Mouse (Mus musculus) MEL (cell line): ENCODE data around the gene Nr4a1.

Experiments
- CTCF ChIP-seq, 3 experiments: IDR thresholded peaks in 2 of 3; conservative IDR thresholded peaks in 1 of 3; 2 replicates each; pipeline ENCODE4 v1.5.1; 2011 to 2012; ENCODE audit warnings: low read length in 3 of 3, low read depth in 2 of 3, mild to moderate bottlenecking in 2 of 3, improper control_type of control experiment in 1 of 3, inconsistent platforms in 1 of 3, mixed read lengths in 1 of 3, moderate library complexity in 1 of 3; ENCODE audit not compliant: control insufficient read depth in 1 of 3, insufficient read depth in 1 of 3, poor library complexity in 1 of 3, severe bottlenecking in 1 of 3
- ETS1 ChIP-seq: IDR thresholded peaks from 2 replicates; pipeline ENCODE4 v1.6.1; 2012; ENCODE audit warnings: low read depth, mild to moderate bottlenecking, inconsistent platforms, low read length, improper control_type of control experiment, moderate library complexity
- GABPA ChIP-seq: IDR thresholded peaks from 2 replicates; pipeline ENCODE4 v1.6.1; 2012; ENCODE audit warnings: low read depth, mild to moderate bottlenecking, inconsistent platforms, low read length, improper control_type of control experiment, moderate library complexity
- GATA1 ChIP-seq: IDR thresholded peaks from 2 replicates; pipeline ENCODE4 v1.6.1; 2011; ENCODE audit warnings: low read depth, low read length, improper control_type of control experiment
- MAX ChIP-seq: IDR thresholded peaks from 2 replicates; pipeline ENCODE4 v1.6.1; 2011; ENCODE audit warnings: low read length, improper control_type of control experiment
- NELFE ChIP-seq: IDR thresholded peaks from 2 replicates; pipeline ENCODE4 v1.6.1; 2011; ENCODE audit warnings: low read depth, low read length, improper control_type of control experiment
- NRF1 ChIP-seq: IDR thresholded peaks from 2 replicates; pipeline ENCODE4 v1.6.1; 2014; ENCODE audit warnings: low read depth, mild to moderate bottlenecking, inconsistent platforms, low read length, improper control_type of control experiment, moderate library complexity; ENCODE audit not compliant: poor library complexity, insufficient read depth, severe bottlenecking
- POLR2A ChIP-seq, 2 experiments: IDR thresholded peaks; 2 replicates each; pipeline ENCODE4 v1.6.1; 2011 to 2012; ENCODE audit warnings: low read length in 2 of 2, mild to moderate bottlenecking in 2 of 2, control low read depth in 1 of 2, improper control_type of control experiment in 1 of 2, low read depth in 1 of 2, moderate library complexity in 1 of 2; ENCODE audit not compliant: control insufficient read depth in 1 of 2, insufficient read depth in 1 of 2, poor library complexity in 1 of 2
- SIN3A ChIP-seq: IDR thresholded peaks from 2 replicates; pipeline ENCODE4 v1.6.1; 2012; ENCODE audit warnings: low read length, improper control_type of control experiment, inconsistent platforms
- ZMIZ1 ChIP-seq: IDR thresholded peaks from 2 replicates; pipeline ENCODE4 v1.6.1; 2012; ENCODE audit warnings: low read depth, mild to moderate bottlenecking, inconsistent platforms, low read length, improper control_type of control experiment, moderate library complexity
- ZNF384 ChIP-seq: IDR thresholded peaks from 2 replicates; pipeline ENCODE4 v1.6.1; 2012; ENCODE audit warnings: low read depth, mild to moderate bottlenecking, inconsistent platforms, low read length, improper control_type of control experiment

- TF ChIP-seq SIN3A (no peak), ETS1 (no peak), GATA1 (no peak), NELFE (no peak), CTCF (IDR thresholded peaks at IDR 0.05 in 2 of 3, conservative IDR thresholded peaks at IDR 0.05 in 1 of 3; ENCODE audit: control insufficient read depth in 1 of 3, insufficient read depth in 1 of 3, low read depth in 2 of 3, low read length in 3 of 3, poor library complexity in 1 of 3, severe bottlenecking in 1 of 3) (no peak), ZMIZ1 (no peak), NRF1 (no peak), MAX (no peak), ZNF384 (no peak), GABPA (no peak), POLR2A (IDR thresholded peaks at IDR 0.05; ENCODE audit: control insufficient read depth in 1 of 2, insufficient read depth in 1 of 2, low read depth in 1 of 2, low read length in 2 of 2, poor library complexity in 1 of 2) (no peak)
These were observed 2.1 kb upstream of the Nr4a1 start for GRCm38 (mm10) chr15:101251930-101252329.
